In genomic region chr19:47395338-47395737, GRCm38 (mm10) we compare ENCODE assay signal across 18 mouse cellular contexts.
"Had no signal": no experiment of that assay in that cellular context is flagged by ENCODE, and none has a peak within 500 bp of the region (broad histone marks: within the 10 kb centered on the region; RNA-seq: fewer than 3 reads in every experiment).

No protein-coding gene starts in this region.

- H3K27me3 ChIP-seq: limb, embryonic 12.5 days; limb, embryonic 15.5 days had no signal

- DNase-seq: kidney, adult 18-20 months; kidney, adult 9 months; kidney, postnatal 14 days; layer of hippocampus, adult 9-11 months; layer of hippocampus, postnatal 36 days; left cerebral cortex, postnatal 4 days; lung, adult 2 months; lung, postnatal 14 days; lung, postnatal 4 days; midbrain, embryonic 14.5 days; thymus, adult 2 months; thymus, postnatal 14 days; thymus, postnatal 4 days had no signal

- H3K27ac ChIP-seq: layer of hippocampus, adult 2 months; limb, embryonic 12.5 days; limb, embryonic 15.5 days had no signal

- H3K4me2 ChIP-seq: limb, embryonic 12.5 days; limb, embryonic 15.5 days; midbrain, embryonic 11.5 days had no signal

- H3K9ac ChIP-seq: limb, embryonic 12.5 days; limb, embryonic 15.5 days had no signal

- H3K9me3 ChIP-seq: limb, embryonic 12.5 days; limb, embryonic 15.5 days had no signal

- H3K4me3 ChIP-seq: layer of hippocampus, adult 2 months; limb, embryonic 12.5 days; limb, embryonic 15.5 days had no signal

- ATAC-seq: intestine, embryonic 16.5 days had no signal
